Comparison of ENCODE assay signal across 15 mouse cellular contexts in the genomic region with DNA sequence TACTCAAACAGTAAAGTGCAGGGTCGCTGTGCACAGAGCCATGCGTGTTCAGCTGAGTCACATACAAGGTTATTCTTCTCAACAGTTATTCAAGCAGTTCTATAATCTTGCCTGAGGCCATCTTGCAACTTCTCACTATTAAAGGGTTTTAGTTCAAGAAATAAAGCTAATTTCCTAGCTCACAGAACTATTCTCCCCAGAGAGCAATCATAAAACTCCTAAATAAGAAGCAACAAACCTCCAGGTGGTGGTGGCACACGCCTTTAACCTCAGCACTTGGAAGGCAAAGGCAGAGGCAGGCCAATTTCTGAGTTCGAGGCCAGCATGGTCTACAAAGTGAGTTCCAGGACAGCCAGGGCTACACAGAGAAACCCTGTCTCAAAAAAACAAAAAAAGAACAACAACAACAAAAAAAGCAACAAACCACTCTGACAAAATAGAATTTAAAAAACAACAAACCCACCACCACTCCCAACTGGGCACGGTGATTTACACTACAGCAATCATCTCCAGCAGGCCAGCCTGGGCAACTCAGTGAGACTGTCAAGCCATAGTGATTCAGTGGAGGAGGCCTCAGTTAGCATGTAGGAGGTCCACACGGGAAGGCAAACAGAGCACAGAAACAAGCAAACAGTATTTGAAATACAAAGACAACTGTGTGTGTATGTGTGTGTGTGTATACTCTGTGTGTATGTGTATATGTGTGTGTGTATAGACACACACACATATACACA.
"Had no signal": no experiment of that assay in that cellular context is flagged by ENCODE, and none has a peak within 500 bp of the region (broad histone marks: within the 10 kb centered on the region; RNA-seq: fewer than 3 reads in every experiment).

No protein-coding gene starts in this region.

- H3K27me3 ChIP-seq: lung, embryonic 15.5 days; megakaryocyte, embryonic 14.5 days; midbrain, embryonic 13.5 days; midbrain, embryonic 15.5 days; neural tube, embryonic 12.5 days; stomach, embryonic 15.5 days had no signal

- DNase-seq: lung, adult 2 months; lung, postnatal 14 days; lung, postnatal 36 days; right cerebral cortex, postnatal 14 days; thymus, adult 18-20 months; thymus, postnatal 14 days; thymus, postnatal 36 days had no signal

- H3K9ac ChIP-seq: lung, embryonic 15.5 days; midbrain, embryonic 13.5 days; midbrain, embryonic 15.5 days; neural tube, embryonic 12.5 days; stomach, embryonic 15.5 days had no signal

- H3K4me3 ChIP-seq: lung, embryonic 15.5 days; megakaryocyte, embryonic 14.5 days; midbrain, embryonic 13.5 days; midbrain, embryonic 15.5 days; neural tube, embryonic 12.5 days; stomach, embryonic 15.5 days had no signal

- H3K27ac ChIP-seq: lung, embryonic 15.5 days; macrophage; midbrain, embryonic 13.5 days; midbrain, embryonic 15.5 days; neural tube, embryonic 12.5 days; stomach, embryonic 15.5 days had no signal

- H3K4me2 ChIP-seq: lung, embryonic 15.5 days; midbrain, embryonic 11.5 days; midbrain, embryonic 13.5 days; midbrain, embryonic 15.5 days; neural tube, embryonic 12.5 days; stomach, embryonic 15.5 days had no signal

- ATAC-seq: midbrain, embryonic 13.5 days; midbrain, embryonic 15.5 days had no signal

- H3K4me1 ChIP-seq: lung, embryonic 15.5 days; midbrain, embryonic 13.5 days; midbrain, embryonic 15.5 days; neural tube, embryonic 12.5 days; stomach, embryonic 15.5 days had no signal

- H3K9me3 ChIP-seq: lung, embryonic 15.5 days; megakaryocyte, embryonic 14.5 days; midbrain, embryonic 13.5 days; midbrain, embryonic 15.5 days; neural tube, embryonic 12.5 days; stomach, embryonic 15.5 days had no signal
